Mouse (Mus musculus) heart, adult 2 months (tissue): ENCODE results near the gene Usp33. TPM values are rescaled to one million over a fixed set of nuclear protein-coding genes. Genes with fewer than 3 reads are reported as not detected.
"Not testable (repeated sequence)": the region's sequence is repeated elsewhere in the genome, so short reads cannot be mapped to it uniquely, and the experiment has no call there.

Source experiments
- DNase-seq, 2 experiments: peaks; one replicate each; pipeline ENCODE4 v3.0.0; 2021
- H3K27ac ChIP-seq: fragments of 200-600 bp; 2 replicates; pipeline ENCODE4 v1.8.1; 2022
- H3K27me3 ChIP-seq: fragments of 200-500 bp; 2 replicates; pipeline ENCODE4 v1.6.1; 2012; ENCODE audit warnings: mild to moderate bottlenecking, low read length, inconsistent platforms, mixed read lengths; ENCODE audit not compliant: control insufficient read depth, insufficient read depth
- H3K36me3 ChIP-seq: fragments of 200-500 bp; 2 replicates; pipeline ENCODE4 v1.6.1; 2012; ENCODE audit warnings: low read length, inconsistent platforms; ENCODE audit not compliant: control insufficient read depth, insufficient read depth
- H3K4me1 ChIP-seq: fragments of 200-500 bp; 2 replicates; pipeline ENCODE4 v1.6.1; 2011; ENCODE audit warnings: low read length; ENCODE audit not compliant: control insufficient read depth, insufficient read depth
- H3K4me3 ChIP-seq: fragments of 200-600 bp; 2 replicates; pipeline ENCODE4 v1.8.1; 2022
- H3K79me2 ChIP-seq: fragments of 200-500 bp; replicated peaks from 2 replicates; pipeline ENCODE4 v1.6.1; 2012; ENCODE audit warnings: mild to moderate bottlenecking, inconsistent platforms, low read length, moderate library complexity, mixed read lengths; ENCODE audit not compliant: control insufficient read depth, insufficient read depth
- H3K9ac ChIP-seq: fragments of 200-500 bp; 2 replicates; pipeline ENCODE4 v1.6.1; 2012; ENCODE audit warnings: low read depth, mild to moderate bottlenecking, control low read depth, inconsistent platforms, low read length, mixed read lengths
- CTCF ChIP-seq: fragments of 200-600 bp; IDR thresholded peaks from 2 replicates; pipeline ENCODE4 v1.8.1; 2022; ENCODE audit warnings: antibody characterized with exemption, mild to moderate bottlenecking, moderate library complexity
- EP300 ChIP-seq: fragments of 200-500 bp; IDR thresholded peaks from 2 replicates; pipeline ENCODE4 v1.6.1; 2011; ENCODE audit warnings: low read depth, low read length, control low read depth; ENCODE audit not compliant: insufficient read depth
- POLR2A ChIP-seq: fragments of 200-500 bp; IDR thresholded peaks from 2 replicates; pipeline ENCODE4 v1.6.1; 2011; ENCODE audit warnings: mild to moderate bottlenecking, low read depth, low read length, control low read depth; ENCODE audit not compliant: insufficient read depth
- WGBS: fragments of 180-500 bp; shearing (Covaris S2); methylation state at CpG from one replicate; pipeline ENCODE4 v1.1.7; 2018; 5-methylcytosine and 5-hydroxymethylcytosine counted together
- intact Hi-C: fragments of 180-260 bp; cut with DNase I; formaldehyde crosslinking; loops from one replicate; pipeline ENCODE4 v1.15.1; 2025
- polyA plus RNA-seq: library from polyadenylated mRNA; depleted of rRNA; stranded (reverse); fragments of >200 nt; gene quantifications from 2 replicates; pipeline ENCODE4 v1.2.3, GENCODE M21; 2012
- total RNA-seq, 2 experiments: library from RNA; stranded (reverse); gene quantifications; 2 replicates each; pipeline ENCODE4 v1.2.3; 2021

The Usp33 gene
- total and polyA plus RNA-seq, 3 experiments: 9.0 to 24.3 (median 23.1) TPM

- DNase-seq: no peak
- intact Hi-C loops: loop anchor here (2.0 kb wide), 1 partner anchor 41 kb away; no protein-coding TSS in a partner anchor
- 76% methylated on average over 4 of the region's 4 CpGs for WGBS
Measured at GRCm38 (mm10) chr3:152305971-152306370, 40.3 kb upstream of the Usp33 start.

GRCm38 (mm10) chr3:152308485-152309249 lies 37.6 kb upstream of the Usp33 start:
- 22% methylated on average over 10 of the region's 10 CpGs for WGBS
- Histone ChIP-seq H3K4me1 (peaks cover 12% of the 10 kb centered on the region), H3K4me3 (no peak overlapping the region), H3K9ac (peak overlapping the region; percentile 17; the same call in 1 of the 2 replicates), H3K27ac (peak overlapping the region; percentile 70), H3K79me2 (no peaks in the 10 kb centered on the region), H3K36me3 (peaks cover 6% of the 10 kb centered on the region), H3K27me3 (no peaks in the 10 kb centered on the region)
- peak in 1 of 2 experiments; percentile 52 for DNase-seq
- TF ChIP-seq EP300 (0 out of 2 replicates have a peak, but pooled peaks have one; percentile 19), POLR2A (no peak)
- intact Hi-C loops: no loop called here

More at GRCm38 (mm10) chr3:152305971-152306370, 40.3 kb upstream of the Usp33 start:
- Histone ChIP-seq H3K27ac (peak overlapping the region; percentile 94), H3K4me1 (peaks cover 12% of the 10 kb centered on the region), H3K9ac (0 out of 2 replicates have a peak overlapping the region, but pooled peaks have one; percentile 8), H3K36me3 (peaks cover 6% of the 10 kb centered on the region), H3K27me3 (no peaks in the 10 kb centered on the region), H3K79me2 (no peaks in the 10 kb centered on the region), H3K4me3 (no peak overlapping the region)
- TF ChIP-seq POLR2A (no peak), CTCF (no peak), EP300 (no peak)

- Histone ChIP-seq H3K79me2 (no peaks in the 10 kb centered on the region), H3K36me3 (peaks cover 3% of the 10 kb centered on the region), H3K9ac (no peak overlapping the region; the same call in 1 of the 2 replicates), H3K27me3 (no peaks in the 10 kb centered on the region), H3K4me3 (no peak overlapping the region), H3K4me1 (peaks cover 10% of the 10 kb centered on the region), H3K27ac (peak overlapping the region; percentile 70)
- no peak for DNase-seq
- TF ChIP-seq EP300 (no peak), POLR2A (no peak), CTCF (no peak)
- 61% methylated on average over 9 of the region's 9 CpGs for WGBS
- intact Hi-C loops: no loop called here
Measured at GRCm38 (mm10) chr3:152309250-152309645, 37.0 kb upstream of the Usp33 start.

GRCm38 (mm10) chr3:152314666-152315065 lies 31.6 kb upstream of the Usp33 start:
- not testable (repeated sequence) for H3K79me2 ChIP-seq, H3K9ac ChIP-seq, H3K36me3 ChIP-seq, H3K4me3 ChIP-seq, H3K4me1 ChIP-seq, DNase-seq, H3K27ac ChIP-seq, H3K27me3 ChIP-seq
- intact Hi-C loops: loop anchor here (1.0 to 10.0 kb wide), 2 partner anchors 55 to 200 kb away; no protein-coding TSS in a partner anchor
- WGBS: 84% methylated on average over 14 of the region's 14 CpGs

- peak; percentile 84 to 86 for DNase-seq
- 0 out of 2 replicates have a peak, but pooled peaks have one; percentile 99 for TF ChIP-seq CTCF
- no peak for TF ChIP-seq POLR2A
- peak; percentile 97 for TF ChIP-seq EP300
- no peaks in the 10 kb centered on the region for H3K79me2 ChIP-seq
- H3K27ac ChIP-seq: no peak overlapping the region; the same call in 1 of the 2 replicates
- intact Hi-C loops: loop anchor here (1.0 to 10.0 kb wide), 2 partner anchors 56 to 201 kb away; no protein-coding TSS in a partner anchor
- no peak overlapping the region for H3K9ac ChIP-seq
- H3K36me3 ChIP-seq: no peaks in the 10 kb centered on the region
- no peak overlapping the region for H3K4me3 ChIP-seq
- no peaks in the 10 kb centered on the region for H3K4me1 ChIP-seq
- no peaks in the 10 kb centered on the region for H3K27me3 ChIP-seq
- 3% methylated on average over 7 of the region's 7 CpGs for WGBS
Measured at GRCm38 (mm10) chr3:152315613-152316012, 30.7 kb upstream of the Usp33 start.

- not testable (repeated sequence) for H3K36me3 ChIP-seq, H3K9ac ChIP-seq, H3K79me2 ChIP-seq, H3K4me1 ChIP-seq, H3K27ac ChIP-seq, DNase-seq, H3K27me3 ChIP-seq, H3K4me3 ChIP-seq
- WGBS: 78% methylated on average over 9 of the region's 9 CpGs
- intact Hi-C loops: loop anchor here (10.0 kb wide), 1 partner anchor 202 kb away; no protein-coding TSS in a partner anchor
Measured at GRCm38 (mm10) chr3:152316447-152317173, 29.7 kb upstream of the Usp33 start.
